Mouse (Mus musculus): ENCODE measurements around the gene Kcnma1. TPM values are rescaled to one million over a fixed set of nuclear protein-coding genes. Genes with fewer than 3 reads are reported as not detected.

Kcnma1 gene
- total and polyA plus RNA-seq, 3 experiments = not detected

DNA sequence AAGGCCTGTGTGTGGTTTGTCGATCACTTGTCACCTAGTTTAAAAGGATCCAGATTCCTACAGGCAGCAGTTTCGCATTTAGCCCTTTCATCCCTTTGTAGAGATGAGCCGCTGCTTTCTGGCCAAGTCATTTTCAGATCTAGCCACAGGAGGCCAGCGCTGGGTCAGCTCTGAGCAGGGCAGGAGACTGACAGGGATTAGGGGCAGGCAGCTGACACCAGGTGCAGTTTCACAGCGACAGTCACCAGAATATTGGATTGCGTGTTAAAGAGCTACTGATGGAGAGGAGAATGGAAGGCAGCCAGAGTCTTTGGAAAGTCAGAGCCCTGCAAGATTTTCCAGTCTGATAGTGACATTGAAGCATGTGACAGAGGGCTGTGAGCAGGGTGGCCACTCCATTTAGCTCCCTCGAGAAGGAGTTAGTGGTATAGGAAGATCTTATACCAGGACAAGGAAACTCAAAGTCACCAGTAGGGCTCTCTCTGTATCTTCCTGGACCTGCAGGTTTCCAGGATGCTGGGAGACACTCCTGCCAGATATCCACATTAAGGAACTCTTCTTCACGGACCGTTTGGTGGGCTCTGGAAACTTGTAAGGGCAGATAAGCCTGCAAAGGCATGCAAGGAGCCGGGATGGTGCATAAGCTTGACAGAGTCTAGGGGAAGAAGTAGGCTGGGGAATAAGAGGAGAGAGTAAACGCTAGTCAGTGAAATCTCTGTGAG is 21.4 kb upstream of the Kcnma1 start:
- no peak for DNase-seq (ENCODE audit: low read depth, low spot score)
- H3K9me3 ChIP-seq (replicated peaks; ENCODE audit: insufficient read depth, low read length) = no peaks in the 10 kb centered on the region
- no peak overlapping the region for H3K27ac ChIP-seq (ENCODE audit: control insufficient read depth, low read depth, low read length)
- H3K4me3 ChIP-seq (ENCODE audit: control insufficient read depth in 1 of 2, insufficient read depth in 1 of 2, low read depth in 2 of 2, low read length in 2 of 2) = no peak overlapping the region
- H3K36me3 ChIP-seq (ENCODE audit: control insufficient read depth in 1 of 2, insufficient read depth in 2 of 2, low read length in 2 of 2) = no peaks in the 10 kb centered on the region
- H3K27me3 ChIP-seq (ENCODE audit: control insufficient read depth in 1 of 2, insufficient read depth in 2 of 2, low read length in 2 of 2) = no peaks in the 10 kb centered on the region
- H3K4me1 ChIP-seq (ENCODE audit: control insufficient read depth in 1 of 2, insufficient read depth in 2 of 2, low read length in 2 of 2) = no peaks in the 10 kb centered on the region
- no peak for TF ChIP-seq MEF2A (IDR thresholded peaks at IDR 0.05; ENCODE audit: extremely low read depth, insufficient replicate concordance, low read depth, low read length, poor library complexity, severe bottlenecking)
- no peak for TF ChIP-seq UBTF (IDR thresholded peaks at IDR 0.05; ENCODE audit: borderline replicate concordance, insufficient read depth, low read depth, low read length)
- TF ChIP-seq ZNF384 (IDR thresholded peaks at IDR 0.05; ENCODE audit: low read depth, low read length) = no peak
- no peak for TF ChIP-seq ELF1 (IDR thresholded peaks at IDR 0.05; ENCODE audit: low read depth, low read length)
- no peak for TF ChIP-seq MAZ (IDR thresholded peaks at IDR 0.05; ENCODE audit: low read depth, low read length)
- TF ChIP-seq ZKSCAN1 (IDR thresholded peaks at IDR 0.05; ENCODE audit: low read depth, low read length) = no peak
- TF ChIP-seq GATA1 (IDR thresholded peaks at IDR 0.05; ENCODE audit: low read depth, low read length) = no peak
- TF ChIP-seq POLR2A (IDR thresholded peaks at IDR 0.05; ENCODE audit: control insufficient read depth in 1 of 2, insufficient read depth in 1 of 2, low read depth in 1 of 2, low read length in 2 of 2, poor library complexity in 1 of 2) = no peak
- no peak for TF ChIP-seq POLR2AphosphoS2 (IDR thresholded peaks at IDR 0.05; ENCODE audit: low read length)
- no peak for TF ChIP-seq E2F4 (IDR thresholded peaks at IDR 0.05; ENCODE audit: borderline replicate concordance, low read depth, low read length)
- no peak for TF ChIP-seq HCFC1 (IDR thresholded peaks at IDR 0.05; ENCODE audit: low read depth, low read length)
- no peak for TF ChIP-seq RAD21 (IDR thresholded peaks at IDR 0.05; ENCODE audit: low read depth, low read length)
- no peak for TF ChIP-seq SIN3A (IDR thresholded peaks at IDR 0.05; ENCODE audit: low read length)
- TF ChIP-seq MYC (IDR thresholded peaks at IDR 0.05; ENCODE audit: low read depth, low read length) = no peak
- TF ChIP-seq KAT2A (conservative IDR thresholded peaks at IDR 0.05; ENCODE audit: low read depth, low read length) = no peak
- TF ChIP-seq CHD1 (IDR thresholded peaks at IDR 0.05; ENCODE audit: low read depth, low read length) = no peak
- TF ChIP-seq JUND (IDR thresholded peaks at IDR 0.05; ENCODE audit: low read depth, low read length) = no peak
- no peak for TF ChIP-seq USF1 (IDR thresholded peaks at IDR 0.05; ENCODE audit: low read depth, low read length)
- TF ChIP-seq TBP (IDR thresholded peaks at IDR 0.05; ENCODE audit: low read depth, low read length) = no peak
- H3K79me2 ChIP-seq (ENCODE audit: control insufficient read depth, insufficient read depth, low read length, poor library complexity) = no peaks in the 10 kb centered on the region
- no peak overlapping the region for H3K9ac ChIP-seq (ENCODE audit: control insufficient read depth, low read depth, low read length, poor library complexity, severe bottlenecking)

DNA sequence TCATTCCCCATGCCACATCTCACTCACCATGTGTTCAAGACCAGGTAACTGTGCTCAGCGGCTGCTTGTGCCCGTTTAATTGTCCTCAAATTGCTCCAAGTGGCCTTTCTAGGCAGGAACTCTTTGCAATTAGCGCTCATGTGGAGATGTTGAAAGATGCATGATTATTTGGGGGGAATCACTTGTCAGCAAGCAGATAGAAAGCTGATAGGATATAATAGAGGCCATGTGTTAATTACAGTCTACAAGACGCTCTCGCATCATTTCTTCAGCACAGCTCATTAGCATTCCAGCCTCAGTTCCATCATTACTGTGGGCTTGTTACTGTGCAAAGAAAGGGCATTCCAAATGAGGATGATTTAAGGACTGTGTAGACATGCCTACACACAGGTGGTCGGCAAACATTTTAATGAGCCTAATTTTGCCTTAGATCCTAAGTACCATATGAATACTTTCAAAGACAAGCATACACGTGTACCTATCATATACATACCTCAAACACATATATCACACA is 18.6 kb upstream of the Kcnma1 start:
- no peaks in the 10 kb centered on the region for H3K9me3 ChIP-seq (replicated peaks; ENCODE audit: insufficient read depth, low read length)

More for the DNA sequence above, 18.6 kb upstream of the Kcnma1 start:
- Histone ChIP-seq H3K4me1 (ENCODE audit: control insufficient read depth in 1 of 2, insufficient read depth in 2 of 2, low read length in 2 of 2) (no peaks in the 10 kb centered on the region), H3K9ac (ENCODE audit: control insufficient read depth, low read depth, low read length, poor library complexity, severe bottlenecking) (no peak overlapping the region), H3K36me3 (ENCODE audit: control insufficient read depth in 1 of 2, insufficient read depth in 2 of 2, low read length in 2 of 2) (no peaks in the 10 kb centered on the region), H3K27ac (ENCODE audit: control insufficient read depth, low read depth, low read length) (no peak overlapping the region), H3K79me2 (ENCODE audit: control insufficient read depth, insufficient read depth, low read length, poor library complexity) (no peaks in the 10 kb centered on the region), H3K4me3 (ENCODE audit: control insufficient read depth in 1 of 2, insufficient read depth in 1 of 2, low read depth in 2 of 2, low read length in 2 of 2) (no peak overlapping the region), H3K27me3 (ENCODE audit: control insufficient read depth in 1 of 2, insufficient read depth in 2 of 2, low read length in 2 of 2) (no peaks in the 10 kb centered on the region)
- no peak for DNase-seq (ENCODE audit: low read depth, low spot score)
- TF ChIP-seq USF2 (IDR thresholded peaks at IDR 0.05; ENCODE audit: borderline replicate concordance in 1 of 2, insufficient read depth in 1 of 2, low read depth in 1 of 2, low read length in 2 of 2) (no peak), CTCF (IDR thresholded peaks at IDR 0.05 in 2 of 3, conservative IDR thresholded peaks at IDR 0.05 in 1 of 3; ENCODE audit: control insufficient read depth in 1 of 3, insufficient read depth in 1 of 3, low read depth in 2 of 3, low read length in 3 of 3, poor library complexity in 1 of 3, severe bottlenecking in 1 of 3) (no peak), MEF2A (IDR thresholded peaks at IDR 0.05; ENCODE audit: extremely low read depth, insufficient replicate concordance, low read depth, low read length, poor library complexity, severe bottlenecking) (no peak), KAT2A (conservative IDR thresholded peaks at IDR 0.05; ENCODE audit: low read depth, low read length) (no peak), UBTF (IDR thresholded peaks at IDR 0.05; ENCODE audit: borderline replicate concordance, insufficient read depth, low read depth, low read length) (no peak), GABPA (IDR thresholded peaks at IDR 0.05; ENCODE audit: low read depth, low read length) (no peak), E2F4 (IDR thresholded peaks at IDR 0.05; ENCODE audit: borderline replicate concordance, low read depth, low read length) (no peak), MXI1 (IDR thresholded peaks at IDR 0.05; ENCODE audit: low read depth, low read length) (no peak), ZC3H11A (IDR thresholded peaks at IDR 0.05; ENCODE audit: low read depth, low read length) (no peak), TAL1 (IDR thresholded peaks at IDR 0.05; ENCODE audit: low read length) (no peak), TCF12 (IDR thresholded peaks at IDR 0.05; ENCODE audit: low read depth, low read length) (no peak), ZMIZ1 (IDR thresholded peaks at IDR 0.05; ENCODE audit: low read depth, low read length) (no peak)

All from MEL (cell line).